Mouse (Mus musculus) limb, embryonic 11.5 days (tissue): ENCODE data around the gene Olfr1419. TPM values are rescaled to one million over a fixed set of nuclear protein-coding genes. Genes with fewer than 3 reads are reported as not detected.
"Not testable (repeated sequence)": the region's sequence is repeated elsewhere in the genome, so short reads cannot be mapped to it uniquely, and the experiment has no call there.

Experiments used
- ATAC-seq: fragments of 200-750 bp; cut with Nextera tagmentation; 2 replicates; pipeline ENCODE4 v1.8.0; 2017; ENCODE audit warnings: low read depth; ENCODE audit not compliant: insufficient number of reproducible peaks, low FRiP score, low TSS enrichment
- DNase-seq: peaks from one replicate; pipeline ENCODE4 v3.0.0-alpha.2; 2015; ENCODE audit warnings: low spot score
- H3K27ac ChIP-seq: fragments of 300-500 bp; sonication (generic); replicated peaks from 2 replicates; pipeline ENCODE4 v1.5.1; 2014; ENCODE audit warnings: low read depth, mild to moderate bottlenecking, low read length
- H3K27me3 ChIP-seq: fragments of 300-500 bp; sonication (generic); 2 replicates; pipeline ENCODE4 v1.6.1; 2014; ENCODE audit warnings: mild to moderate bottlenecking, low read length, mixed read lengths; ENCODE audit not compliant: control insufficient read depth, insufficient read depth
- H3K36me3 ChIP-seq: fragments of 300-500 bp; sonication (generic); 2 replicates; pipeline ENCODE4 v1.6.1; 2014; ENCODE audit warnings: mild to moderate bottlenecking, low read length, moderate library complexity, mixed read lengths; ENCODE audit not compliant: control insufficient read depth, insufficient read depth
- H3K4me1 ChIP-seq: fragments of 300-500 bp; sonication (generic); 2 replicates; pipeline ENCODE4 v1.6.1; 2014; ENCODE audit warnings: low read length, mixed read lengths; ENCODE audit not compliant: control insufficient read depth, insufficient read depth
- H3K4me2 ChIP-seq: fragments of 300-500 bp; sonication (generic); 2 replicates; pipeline ENCODE4 v1.6.1; 2014; ENCODE audit warnings: low read depth, mild to moderate bottlenecking, moderate library complexity; ENCODE audit not compliant: severe bottlenecking
- H3K4me3 ChIP-seq: fragments of 300-500 bp; sonication (generic); 2 replicates; pipeline ENCODE4 v1.5.1; 2014; ENCODE audit warnings: low read depth, low read length
- H3K9ac ChIP-seq: fragments of 300-500 bp; sonication (generic); 2 replicates; pipeline ENCODE4 v1.6.1; 2014; ENCODE audit warnings: mild to moderate bottlenecking, low read length
- H3K9me3 ChIP-seq: fragments of 300-500 bp; sonication (generic); 2 replicates; pipeline ENCODE4 v1.6.1; 2016; ENCODE audit warnings: low read length; ENCODE audit not compliant: control insufficient read depth
- WGBS: fragments of 180-500 bp; shearing (Covaris S2); extraction: QIAGEN DNeasy Blood & Tissue Kit; methylation state at CpG from one replicate; pipeline ENCODE4 v1.1.7; 2014; 5-methylcytosine and 5-hydroxymethylcytosine counted together
- polyA plus RNA-seq: library from polyadenylated mRNA; unstranded; fragments of >200 nt; fragmentation: Nextera tagmentation; extraction: Ambion mirVana; gene quantifications from 2 replicates; pipeline ENCODE4 v1.2.1, GENCODE M21; 2014

The Olfr1419 gene
- polyA plus RNA-seq, 1 experiment from 2014 or later = not detected

- no peak within 1 kb of the TSS for H3K4me3 ChIP-seq
- H3K9me3 ChIP-seq = no peaks in the 10 kb centered on the region
- no peak for DNase-seq
- H3K4me1 ChIP-seq = no peaks in the 10 kb centered on the region
- no peak within 1 kb of the TSS for H3K9ac ChIP-seq
- no peak for ATAC-seq
- H3K36me3 ChIP-seq = no peaks in the 10 kb centered on the region
- H3K27me3 ChIP-seq = no peaks in the 10 kb centered on the region
- H3K27ac ChIP-seq = no peak within 1 kb of the TSS
- no peak within 1 kb of the TSS for H3K4me2 ChIP-seq
- WGBS = 41% methylated on average over 1 of the region's 1 CpGs
Measured at GRCm38 (mm10) chr19:11886265-11886664, 11.4 kb upstream of the Olfr1419 start, which contains the start of gene Olfr1420. Gene Olfr1420 (plus strand): TSS chr19:11886565.

- not testable (repeated sequence) for H3K4me3 ChIP-seq, DNase-seq, H3K9me3 ChIP-seq, H3K9ac ChIP-seq, H3K4me1 ChIP-seq, H3K4me2 ChIP-seq, ATAC-seq, H3K27ac ChIP-seq, H3K36me3 ChIP-seq, H3K27me3 ChIP-seq
- 62% methylated on average over 22 of the region's 22 CpGs for WGBS
Measured at GRCm38 (mm10) chr19:11878404-11878803, 3.5 kb upstream of the Olfr1419 start.

GRCm38 (mm10) chr19:11867837-11868236 lies 7.1 kb downstream of the Olfr1419 start:
- Histone ChIP-seq H3K9ac (no peak overlapping the region), H3K27me3 (no peaks in the 10 kb centered on the region), H3K36me3 (no peaks in the 10 kb centered on the region), H3K9me3 (no peaks in the 10 kb centered on the region; the same call in 1 of the 2 replicates), H3K27ac (no peak overlapping the region), H3K4me1 (no peaks in the 10 kb centered on the region), H3K4me2 (no peak overlapping the region), H3K4me3 (no peak overlapping the region)
- DNase-seq (no peak), ATAC-seq (no peak)
- 82% methylated on average over 2 of the region's 2 CpGs for WGBS

GRCm38 (mm10) chr19:11860966-11861365 lies 13.9 kb downstream of the Olfr1419 start, which contains the start of gene Olfr1418:
Gene Olfr1418 (minus strand): TSS chr19:11861066.
- 95% methylated on average over 1 of the region's 1 CpGs for WGBS
- H3K36me3 ChIP-seq = no peaks in the 10 kb centered on the region
- no peak within 1 kb of the TSS for H3K4me2 ChIP-seq
- H3K27ac ChIP-seq = no peak within 1 kb of the TSS
- no peak within 1 kb of the TSS for H3K4me3 ChIP-seq
- no peak within 1 kb of the TSS for H3K9ac ChIP-seq
- H3K9me3 ChIP-seq = no peaks in the 10 kb centered on the region
- ATAC-seq (no peak), DNase-seq (no peak)
- no peaks in the 10 kb centered on the region for H3K4me1 ChIP-seq
- no peaks in the 10 kb centered on the region for H3K27me3 ChIP-seq

- ATAC-seq = no peak
- no peak for DNase-seq
- Histone ChIP-seq H3K4me2 (no peak overlapping the region), H3K4me3 (no peak overlapping the region), H3K27me3 (no peaks in the 10 kb centered on the region), H3K27ac (no peak overlapping the region), H3K9me3 (no peaks in the 10 kb centered on the region), H3K9ac (no peak overlapping the region), H3K36me3 (no peaks in the 10 kb centered on the region), H3K4me1 (no peaks in the 10 kb centered on the region)
- WGBS = 83% methylated on average over 6 of the region's 6 CpGs
Measured at GRCm38 (mm10) chr19:11856506-11856905, 18.4 kb downstream of the Olfr1419 start.

GRCm38 (mm10) chr19:11854821-11855220 lies 20.1 kb downstream of the Olfr1419 start:
- Histone ChIP-seq H3K9me3 (no peaks in the 10 kb centered on the region), H3K36me3 (no peaks in the 10 kb centered on the region), H3K27ac (no peak overlapping the region), H3K27me3 (no peaks in the 10 kb centered on the region), H3K9ac (no peak overlapping the region), H3K4me3 (no peak overlapping the region), H3K4me2 (no peak overlapping the region), H3K4me1 (no peaks in the 10 kb centered on the region)
- DNase-seq (no peak), ATAC-seq (no peak)
- 90% methylated on average over 2 of the region's 2 CpGs for WGBS

- H3K27me3 ChIP-seq = no peaks in the 10 kb centered on the region
- H3K9me3 ChIP-seq = no peaks in the 10 kb centered on the region
- no peak overlapping the region for H3K9ac ChIP-seq
- no peaks in the 10 kb centered on the region for H3K36me3 ChIP-seq
- H3K27ac ChIP-seq = no peak overlapping the region
- ATAC-seq (no peak), DNase-seq (no peak)
- 62% methylated on average over 4 of the region's 4 CpGs for WGBS
- H3K4me3 ChIP-seq = no peak overlapping the region
- no peaks in the 10 kb centered on the region for H3K4me1 ChIP-seq
- H3K4me2 ChIP-seq = no peak overlapping the region
Measured at GRCm38 (mm10) chr19:11852652-11853051, 22.3 kb downstream of the Olfr1419 start.

GRCm38 (mm10) chr19:11846333-11846732 lies 28.6 kb downstream of the Olfr1419 start:
- ATAC-seq = no peak
- no peak for DNase-seq
- no peak overlapping the region for H3K4me3 ChIP-seq
- H3K4me2 ChIP-seq = no peak overlapping the region
- H3K27me3 ChIP-seq = no peaks in the 10 kb centered on the region
- no peaks in the 10 kb centered on the region for H3K4me1 ChIP-seq
- H3K36me3 ChIP-seq = no peaks in the 10 kb centered on the region
- 90% methylated on average over 4 of the region's 4 CpGs for WGBS
- no peak overlapping the region for H3K9ac ChIP-seq
- no peak overlapping the region for H3K27ac ChIP-seq
- no peaks in the 10 kb centered on the region for H3K9me3 ChIP-seq

- no peaks in the 10 kb centered on the region for H3K9me3 ChIP-seq
- no peak within 1 kb of the TSS for H3K27ac ChIP-seq
- DNase-seq (no peak), ATAC-seq (no peak)
- H3K4me3 ChIP-seq = no peak within 1 kb of the TSS
- no peaks in the 10 kb centered on the region for H3K27me3 ChIP-seq
- no peaks in the 10 kb centered on the region for H3K36me3 ChIP-seq
- no peak within 1 kb of the TSS for H3K4me2 ChIP-seq
- H3K4me1 ChIP-seq = no peaks in the 10 kb centered on the region
- no peak within 1 kb of the TSS for H3K9ac ChIP-seq
- WGBS = 92% methylated on average over 4 of the region's 4 CpGs
Measured at GRCm38 (mm10) chr19:11839119-11839518, 35.8 kb downstream of the Olfr1419 start, which contains the start of gene Olfr1417. Gene Olfr1417 (minus strand): TSS chr19:11839219.
